Mouse (Mus musculus): ENCODE data around the gene Gm3776. TPM values are rescaled to one million over a fixed set of nuclear protein-coding genes. Genes with fewer than 3 reads are reported as not detected.
A peak's percentile ranks its signal among the peaks of the same experiment; 100 is the strongest.
"Not testable (repeated sequence)": the region's sequence is repeated elsewhere in the genome, so short reads cannot be mapped to it uniquely, and the experiment has no call there.

The Gm3776 gene
- polyA plus RNA-seq, 1 experiment, result 0.90 TPM

- H3K27me3 ChIP-seq (ENCODE audit: control insufficient read depth, insufficient read depth, low read length); H3K4me1 ChIP-seq (ENCODE audit: control insufficient read depth, insufficient read depth, insufficient read length, low read length); H3K36me3 ChIP-seq (ENCODE audit: control insufficient read depth, insufficient read depth, low read length); H3K27ac ChIP-seq (ENCODE audit: insufficient read depth, low read depth, low read length); H3K4me3 ChIP-seq (ENCODE audit: low read depth, low read length): not testable (repeated sequence)
- 63% methylated on average over 3 of the region's 3 CpGs for WGBS
Measured at GRCm38 (mm10) chr9:78270945-78271344, 14.0 kb downstream of the Gm3776 start.

- peak overlapping the region; percentile 83 for H3K27ac ChIP-seq (ENCODE audit: insufficient read depth, low read depth, low read length)
- not testable (repeated sequence) for H3K36me3 ChIP-seq (ENCODE audit: control insufficient read depth, insufficient read depth, low read length); H3K4me1 ChIP-seq (ENCODE audit: control insufficient read depth, insufficient read depth, insufficient read length, low read length); H3K27me3 ChIP-seq (ENCODE audit: control insufficient read depth, insufficient read depth, low read length); H3K4me3 ChIP-seq (ENCODE audit: low read depth, low read length)
- WGBS, result 22% methylated on average over 4 of the region's 4 CpGs
Measured at GRCm38 (mm10) chr9:78282002-78282711, 25.2 kb downstream of the Gm3776 start.

- 60% methylated on average over 1 of the region's 1 CpGs for WGBS
Measured at GRCm38 (mm10) chr9:78289063-78289462, 32.1 kb downstream of the Gm3776 start.

GRCm38 (mm10) chr9:78289723-78290122, 32.8 kb downstream of the Gm3776 start, which contains the start of gene Gm10639:
Gene Gm10639, plus strand, starts transcription at chr9:78289923.
- not testable (repeated sequence) for H3K27me3 ChIP-seq (ENCODE audit: control insufficient read depth, insufficient read depth, low read length); H3K27ac ChIP-seq (ENCODE audit: insufficient read depth, low read depth, low read length); H3K4me1 ChIP-seq (ENCODE audit: control insufficient read depth, insufficient read depth, insufficient read length, low read length); H3K4me3 ChIP-seq (ENCODE audit: low read depth, low read length); H3K36me3 ChIP-seq (ENCODE audit: control insufficient read depth, insufficient read depth, low read length)
- 24% methylated on average over 3 of the region's 3 CpGs for WGBS

More at GRCm38 (mm10) chr9:78289063-78289462, 32.1 kb downstream of the Gm3776 start:
- H3K27me3 ChIP-seq (ENCODE audit: control insufficient read depth, insufficient read depth, low read length); H3K4me1 ChIP-seq (ENCODE audit: control insufficient read depth, insufficient read depth, insufficient read length, low read length); H3K27ac ChIP-seq (ENCODE audit: insufficient read depth, low read depth, low read length); H3K4me3 ChIP-seq (ENCODE audit: low read depth, low read length); H3K36me3 ChIP-seq (ENCODE audit: control insufficient read depth, insufficient read depth, low read length): not testable (repeated sequence)

GRCm38 (mm10) chr9:78292462-78292861, 35.5 kb downstream of the Gm3776 start:
- H3K36me3 ChIP-seq (ENCODE audit: control insufficient read depth, insufficient read depth, low read length); H3K4me1 ChIP-seq (ENCODE audit: control insufficient read depth, insufficient read depth, insufficient read length, low read length); H3K27ac ChIP-seq (ENCODE audit: insufficient read depth, low read depth, low read length); H3K4me3 ChIP-seq (ENCODE audit: low read depth, low read length); H3K27me3 ChIP-seq (ENCODE audit: control insufficient read depth, insufficient read depth, low read length): not testable (repeated sequence)
- WGBS, result 91% methylated on average over 8 of the region's 8 CpGs

GRCm38 (mm10) chr9:78293683-78294082, 36.8 kb downstream of the Gm3776 start:
- H3K4me3 ChIP-seq (ENCODE audit: low read depth, low read length); H3K27ac ChIP-seq (ENCODE audit: insufficient read depth, low read depth, low read length); H3K27me3 ChIP-seq (ENCODE audit: control insufficient read depth, insufficient read depth, low read length); H3K36me3 ChIP-seq (ENCODE audit: control insufficient read depth, insufficient read depth, low read length); H3K4me1 ChIP-seq (ENCODE audit: control insufficient read depth, insufficient read depth, insufficient read length, low read length): not testable (repeated sequence)
- 71% methylated on average over 1 of the region's 1 CpGs for WGBS

DNA sequence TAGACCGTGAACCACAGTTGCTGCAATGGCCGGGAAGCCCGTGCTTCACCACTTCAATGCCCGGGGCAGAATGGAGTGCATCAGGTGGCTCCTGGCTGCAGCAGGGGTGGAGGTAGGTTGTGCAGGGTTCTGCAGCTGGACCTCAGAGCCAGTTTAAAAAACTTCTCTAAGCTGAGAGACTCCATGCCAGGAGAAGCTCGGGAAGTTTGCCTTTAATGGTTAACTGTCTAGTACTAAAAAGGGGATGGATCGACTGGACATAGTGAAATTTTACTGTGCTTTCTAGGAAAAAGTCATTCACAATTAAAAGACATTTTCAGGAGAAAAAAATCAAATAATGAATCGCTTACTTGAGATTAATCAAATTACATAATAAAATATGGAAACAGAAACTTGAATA, 37.9 kb downstream of the Gm3776 start:
- not testable (repeated sequence) for H3K4me1 ChIP-seq (ENCODE audit: control insufficient read depth, insufficient read depth, insufficient read length, low read length); H3K27me3 ChIP-seq (ENCODE audit: control insufficient read depth, insufficient read depth, low read length); H3K4me3 ChIP-seq (ENCODE audit: low read depth, low read length); H3K27ac ChIP-seq (ENCODE audit: insufficient read depth, low read depth, low read length); H3K36me3 ChIP-seq (ENCODE audit: control insufficient read depth, insufficient read depth, low read length)
- 80% methylated on average over 7 of the region's 7 CpGs for WGBS

GRCm38 (mm10) chr9:78296089-78296488, 39.2 kb downstream of the Gm3776 start:
- H3K4me1 ChIP-seq (ENCODE audit: control insufficient read depth, insufficient read depth, insufficient read length, low read length); H3K27ac ChIP-seq (ENCODE audit: insufficient read depth, low read depth, low read length); H3K36me3 ChIP-seq (ENCODE audit: control insufficient read depth, insufficient read depth, low read length); H3K27me3 ChIP-seq (ENCODE audit: control insufficient read depth, insufficient read depth, low read length); H3K4me3 ChIP-seq (ENCODE audit: low read depth, low read length): not testable (repeated sequence)
- WGBS, result 6% methylated on average over 6 of the region's 6 CpGs
- peak; percentile 63; the same call in 1 of the 2 replicates for TF ChIP-seq CTCF (IDR thresholded peaks at IDR 0.05; ENCODE audit: extremely low read depth, insufficient read length, insufficient replicate concordance, low read depth, low read length)
